In genomic region chr12:108751790-108752189, GRCm38 (mm10) we compare ENCODE assay signal across 23 mouse cellular contexts. TPM values are rescaled to one million over a fixed set of nuclear protein-coding genes. Genes with fewer than 3 reads are reported as not detected.
DNase-seq lines count a peak whose midpoint lies in the region; ATAC-seq and TF ChIP-seq lines count a peak whose summit lies in the region.
"Had no signal": no experiment of that assay in that cellular context is flagged by ENCODE, and none has a peak within 500 bp of the region (broad histone marks: within the 10 kb centered on the region; RNA-seq: fewer than 3 reads in every experiment).

No protein-coding gene starts in this region.

- TF ChIP-seq POLR2A in brain, embryonic 14.5 days (IDR thresholded peaks at IDR 0.05; ENCODE audit: borderline replicate concordance, extremely low read depth, insufficient read depth, insufficient read length, poor library complexity, severe bottlenecking): no peak

- H3K27me3 ChIP-seq in embryonic facial prominence, embryonic 14.5 days (replicated peaks; ENCODE audit: control insufficient read depth, insufficient read depth, low read length): no peaks in the 10 kb centered on the region
- H3K27me3 ChIP-seq in embryonic facial prominence, embryonic 10.5 days (replicated peaks; ENCODE audit: low read depth, poor library complexity, severe bottlenecking): no peaks in the 10 kb centered on the region
- H3K27me3 ChIP-seq in kidney, embryonic 16.5 days (ENCODE audit: insufficient read depth, low read length): no peaks in the 10 kb centered on the region
- H3K27me3 ChIP-seq: CH12.LX; embryonic facial prominence, embryonic 12.5 days; neural tube, embryonic 15.5 days had no signal

- H3K27ac ChIP-seq in embryonic facial prominence, embryonic 14.5 days (replicated peaks; ENCODE audit: low read depth, low read length): no peak overlapping the region
- no peak overlapping the region for H3K27ac ChIP-seq in embryonic facial prominence, embryonic 10.5 days (replicated peaks)
- H3K27ac ChIP-seq in kidney, embryonic 16.5 days (ENCODE audit: low read length): no peak overlapping the region
- H3K27ac ChIP-seq: embryonic facial prominence, embryonic 12.5 days; layer of hippocampus, adult 2 months; liver, embryonic 14.5 days; neural tube, embryonic 15.5 days had no signal

- no peak overlapping the region for H3K4me3 ChIP-seq in embryonic facial prominence, embryonic 14.5 days (ENCODE audit: low read depth, low read length)
- no peak overlapping the region for H3K4me3 ChIP-seq in embryonic facial prominence, embryonic 10.5 days
- no peak overlapping the region for H3K4me3 ChIP-seq in kidney, embryonic 16.5 days (ENCODE audit: low read length)
- H3K4me3 ChIP-seq: embryonic facial prominence, embryonic 12.5 days; layer of hippocampus, adult 2 months; neural tube, embryonic 15.5 days had no signal

- no peak for TF ChIP-seq CTCF in brain, embryonic 14.5 days (IDR thresholded peaks at IDR 0.05; ENCODE audit: borderline replicate concordance, extremely low read depth, insufficient read depth, insufficient read length)

- 51% methylated on average over 9 of the region's 9 CpGs for WGBS in embryonic facial prominence, embryonic 14.5 days
- 68% methylated on average over 9 of the region's 9 CpGs for WGBS in embryonic facial prominence, embryonic 10.5 days
- WGBS in kidney, embryonic 16.5 days: 45% methylated on average over 9 of the region's 9 CpGs

- ATAC-seq in embryonic facial prominence, embryonic 14.5 days (ENCODE audit: low read depth): peak; percentile 44; the same call in 1 of the 2 replicates
- no peak for ATAC-seq in kidney, embryonic 16.5 days (ENCODE audit: low FRiP score, low TSS enrichment)
- ATAC-seq: forebrain, embryonic 14.5 days; hindbrain, embryonic 16.5 days; intestine, postnatal 0 days; midbrain, embryonic 16.5 days had no signal

- no peaks in the 10 kb centered on the region for H3K9me3 ChIP-seq in embryonic facial prominence, embryonic 14.5 days (ENCODE audit: control insufficient read depth, low read length)
- H3K9me3 ChIP-seq in embryonic facial prominence, embryonic 10.5 days: no peaks in the 10 kb centered on the region
- H3K9me3 ChIP-seq in kidney, embryonic 16.5 days (ENCODE audit: low read length): no peaks in the 10 kb centered on the region
- H3K9me3 ChIP-seq: embryonic facial prominence, embryonic 12.5 days; neural tube, embryonic 15.5 days had no signal

- no peak overlapping the region for H3K9ac ChIP-seq in embryonic facial prominence, embryonic 14.5 days (ENCODE audit: low read depth, low read length)
- H3K9ac ChIP-seq in kidney, embryonic 16.5 days (replicated peaks; ENCODE audit: low read length): 0 out of 2 replicates have a peak overlapping the region, but pooled peaks have one; percentile 11
- H3K9ac ChIP-seq: embryonic facial prominence, embryonic 12.5 days; liver, embryonic 14.5 days; neural tube, embryonic 15.5 days had no signal

- H3K36me3 ChIP-seq in embryonic facial prominence, embryonic 14.5 days (ENCODE audit: control insufficient read depth, insufficient read depth, low read length): no peaks in the 10 kb centered on the region
- H3K36me3 ChIP-seq in embryonic facial prominence, embryonic 10.5 days (replicated peaks): no peaks in the 10 kb centered on the region
- no peaks in the 10 kb centered on the region for H3K36me3 ChIP-seq in kidney, embryonic 16.5 days (ENCODE audit: insufficient read depth, low read length)
- H3K36me3 ChIP-seq: embryonic facial prominence, embryonic 12.5 days; neural tube, embryonic 15.5 days had no signal

- no peaks in the 10 kb centered on the region for H3K4me1 ChIP-seq in embryonic facial prominence, embryonic 14.5 days (ENCODE audit: control insufficient read depth, insufficient read depth, low read length)
- peaks cover 8% of the 10 kb centered on the region; the same call in 1 of the 2 replicates for H3K4me1 ChIP-seq in embryonic facial prominence, embryonic 10.5 days
- H3K4me1 ChIP-seq in kidney, embryonic 16.5 days (ENCODE audit: insufficient read depth, low read length): no peaks in the 10 kb centered on the region
- H3K4me1 ChIP-seq: embryonic facial prominence, embryonic 12.5 days; neural tube, embryonic 15.5 days had no signal

- peak; percentile 19 for DNase-seq in embryonic facial prominence, embryonic 14.5 days (ENCODE audit: low spot score)
- DNase-seq in embryonic facial prominence, embryonic 10.5 days (ENCODE audit: low spot score): no peak
- peak; percentile 27 for DNase-seq in heart, postnatal 4 days
- no peak for DNase-seq in heart, adult 18-20 months
- no peak for DNase-seq in kidney, postnatal 14 days
- DNase-seq in brain, embryonic 14.5 days (ENCODE audit: low read depth): peak; percentile 14
- DNase-seq in cerebellum, adult 18-20 months: no peak
- DNase-seq: cerebellum, adult 8-10 months; gastrocnemius, postnatal 14 days; layer of hippocampus, postnatal 36 days; thymus, postnatal 14 days had no signal

- H3K4me2 ChIP-seq in embryonic facial prominence, embryonic 14.5 days (ENCODE audit: low read depth, low read length): no peak overlapping the region
- H3K4me2 ChIP-seq in kidney, embryonic 16.5 days (replicated peaks; ENCODE audit: low read depth, low read length): no peak overlapping the region
- H3K4me2 ChIP-seq: embryonic facial prominence, embryonic 12.5 days; neural tube, embryonic 15.5 days had no signal

RNA-seq across cellular contexts. Expression of gene Yy1, which starts 41.0 kb away (rescaled TPM):
- 19.9 and 20.3 TPM in 2 replicates for polyA plus RNA-seq in embryonic facial prominence, embryonic 14.5 days (2014; fragmentation: Nextera tagmentation; extraction: Ambion mirVana)
- 14.0 and 15.0 TPM in 2 replicates for polyA plus RNA-seq in embryonic facial prominence, embryonic 10.5 days (2016; fragmentation: Nextera tagmentation; extraction: Ambion mirVana)
- 10 to 100 TPM; 39.6 to 40.5 TPM for total RNA-seq in heart, postnatal 4 days (2021)
- 10 to 100 TPM; 31.5 to 37.2 TPM for total RNA-seq in heart, adult 18-20 months (2021)
- 15.9 and 16.9 TPM in 2 replicates for polyA plus RNA-seq in kidney, embryonic 16.5 days (2015; fragmentation: Nextera tagmentation; extraction: Ambion mirVana)
- 26.5 and 33.6 TPM in 2 replicates for polyA plus RNA-seq in brain, embryonic 14.5 days (2012; rRNA removed)

RNA-seq across cellular contexts. Expression of gene Degs2, which starts 49.7 kb away (rescaled TPM):
- 1.1 and 1.2 TPM in 2 replicates for polyA plus RNA-seq in embryonic facial prominence, embryonic 14.5 days (2014; fragmentation: Nextera tagmentation; extraction: Ambion mirVana)
- 1.1 and 1.7 TPM in 2 replicates for polyA plus RNA-seq in embryonic facial prominence, embryonic 10.5 days (2016; fragmentation: Nextera tagmentation; extraction: Ambion mirVana)
- total RNA-seq in heart, postnatal 4 days (2021): not detected
- 1 to 10 TPM in 1 of 2 experiments, under 1 TPM in 1; 0.17 to 1.1 TPM for total RNA-seq in heart, adult 18-20 months (2021)
- polyA plus RNA-seq in kidney, embryonic 16.5 days (2015; fragmentation: Nextera tagmentation; extraction: Ambion mirVana): 10.6 and 12.1 TPM in 2 replicates
- 0.05 TPM in 1 of 2 replicates, not detected in the other for polyA plus RNA-seq in brain, embryonic 14.5 days (2012; rRNA removed)
- total RNA-seq: CH12.LX; megakaryocyte-erythroid progenitor cell, adult 5-6 weeks; MEL had no signal

Comparison
In these comparisons a context has a peak if more than half of its experiments do, and no peak if none do; other contexts are left out.
1. DNase-seq: peak in embryonic facial prominence, embryonic 14.5 days (single experiment), heart, postnatal 4 days (single experiment) and brain, embryonic 14.5 days (single experiment); none in embryonic facial prominence, embryonic 10.5 days (single experiment), heart, adult 18-20 months (0 of 2), kidney, postnatal 14 days (single experiment) and cerebellum, adult 18-20 months (0 of 2).